Mouse (Mus musculus) kidney, postnatal 36 days (tissue): ENCODE measurements around the gene Zfp62.
"Not testable (repeated sequence)": the region's sequence is repeated elsewhere in the genome, so short reads cannot be mapped to it uniquely, and the experiment has no call there.

Experiments used
- DNase-seq, 2 experiments: peaks; one replicate each; pipeline ENCODE4 v3.0.0; 2021 to 2022; ENCODE audit warnings: mixed read lengths in 2 of 2

The Zfp62 gene

GRCm38 (mm10) chr11:49203129-49203768 lies at the start of gene Zfp62:
TSS of gene Zfp62 (plus strand) at chr11:49203292.
- peak; percentile 96 to 97 for DNase-seq

GRCm38 (mm10) chr11:49154077-49154476 lies 49.0 kb upstream of the Zfp62 start, which contains the start of gene Olfr1394:
TSS of gene Olfr1394 (plus strand) at chr11:49154377.
- DNase-seq, result no peak

GRCm38 (mm10) chr11:49156821-49157814 lies 46.0 kb upstream of the Zfp62 start:
- DNase-seq, result no peak

- peak in 1 of 2 experiments; percentile 47 for DNase-seq
Measured at GRCm38 (mm10) chr11:49168839-49169611, 34.1 kb upstream of the Zfp62 start.

GRCm38 (mm10) chr11:49170576-49170975 lies 32.5 kb upstream of the Zfp62 start:
- no peak for DNase-seq

- DNase-seq, result no peak
Measured at GRCm38 (mm10) chr11:49175345-49175744, 27.7 kb upstream of the Zfp62 start.

- DNase-seq, result not testable (repeated sequence)
Measured at GRCm38 (mm10) chr11:49176047-49176779, 26.9 kb upstream of the Zfp62 start.

GRCm38 (mm10) chr11:49183172-49183571 lies 19.9 kb upstream of the Zfp62 start:
- no peak for DNase-seq

- no peak for DNase-seq
Measured at GRCm38 (mm10) chr11:49186452-49186851, 16.6 kb upstream of the Zfp62 start.

GRCm38 (mm10) chr11:49186955-49187488 lies 16.1 kb upstream of the Zfp62 start, which contains the start of gene Btnl9:
TSS of gene Btnl9 (minus strand) at chr11:49187159.
- no peak for DNase-seq

- no peak for DNase-seq
Measured at GRCm38 (mm10) chr11:49187701-49188100, 15.4 kb upstream of the Zfp62 start.

- peak; percentile 75 to 91 for DNase-seq
Measured at GRCm38 (mm10) chr11:49189737-49190136, 13.4 kb upstream of the Zfp62 start.

GRCm38 (mm10) chr11:49191083-49191482 lies 12.0 kb upstream of the Zfp62 start:
- no peak for DNase-seq

GRCm38 (mm10) chr11:49194771-49195170 lies 8.3 kb upstream of the Zfp62 start:
- DNase-seq, result not testable (repeated sequence)

- peak; percentile 43 for DNase-seq
Measured at GRCm38 (mm10) chr11:49195819-49196322, 7.2 kb upstream of the Zfp62 start.

GRCm38 (mm10) chr11:49200666-49201065 lies 2.4 kb upstream of the Zfp62 start:
- DNase-seq, result no peak

GRCm38 (mm10) chr11:49201142-49201541 lies 1.9 kb upstream of the Zfp62 start:
- DNase-seq, result no peak

- peak in 1 of 2 experiments; percentile 13 for DNase-seq
Measured at GRCm38 (mm10) chr11:49202071-49202470, 1.0 kb upstream of the Zfp62 start.

- DNase-seq, result peak; percentile 28 to 29
Measured at GRCm38 (mm10) chr11:49202523-49203061, 500 bp upstream of the Zfp62 start.

GRCm38 (mm10) chr11:49203771-49204497 lies 842 bp downstream of the Zfp62 start:
- peak; percentile 35 to 58 for DNase-seq
